Mouse (Mus musculus) neural tube, embryonic 12.5 days (tissue): ENCODE measurements at regions not wholly inside any gene's neighbourhood (a gene's known extent, or its start where the extent isn't known, plus 50 kb on each side); places are given as distances from the start of the nearest gene placed in this dataset.

Experiments
- ATAC-seq: fragments of 200-750 bp; cut with Nextera tagmentation; 2 replicates; pipeline ENCODE4 v1.8.0; 2017; ENCODE audit warnings: low read depth, mild to moderate bottlenecking, moderate TSS enrichment, moderate library complexity; ENCODE audit not compliant: low FRiP score
- H3K27ac ChIP-seq: fragments of 300-500 bp; sonication (generic); 2 replicates; pipeline ENCODE4 v1.5.1; 2016
- H3K27me3 ChIP-seq: fragments of 300-500 bp; sonication (generic); replicated peaks from 2 replicates; pipeline ENCODE4 v1.6.1; 2016; ENCODE audit warnings: mild to moderate bottlenecking
- H3K36me3 ChIP-seq: fragments of 300-500 bp; sonication (generic); 2 replicates; pipeline ENCODE4 v1.6.1; 2016; ENCODE audit warnings: mild to moderate bottlenecking
- H3K4me1 ChIP-seq: fragments of 300-500 bp; sonication (generic); 2 replicates; pipeline ENCODE4 v1.6.1; 2016
- H3K4me2 ChIP-seq: fragments of 300-500 bp; sonication (generic); replicated peaks from 2 replicates; pipeline ENCODE4 v1.6.1; 2016; ENCODE audit warnings: mild to moderate bottlenecking
- H3K4me3 ChIP-seq: fragments of 300-500 bp; sonication (generic); 2 replicates; pipeline ENCODE4 v1.5.1; 2016
- H3K9ac ChIP-seq: fragments of 300-500 bp; sonication (generic); 2 replicates; pipeline ENCODE4 v1.6.1; 2016; ENCODE audit warnings: mild to moderate bottlenecking
- H3K9me3 ChIP-seq: fragments of 300-500 bp; sonication (generic); 2 replicates; pipeline ENCODE4 v1.6.1; 2016; ENCODE audit warnings: mild to moderate bottlenecking
- WGBS: fragments of 180-500 bp; shearing (Covaris S2); methylation state at CpG from one replicate; pipeline ENCODE4 v1.1.7; 2016; 5-methylcytosine and 5-hydroxymethylcytosine counted together

- Histone ChIP-seq H3K4me1 (peaks cover 49% of the 10 kb centered on the region), H3K4me2 (0 out of 2 replicates have a peak overlapping the region, but pooled peaks have one; percentile 16), H3K36me3 (no peaks in the 10 kb centered on the region), H3K27me3 (peaks cover 57% of the 10 kb centered on the region), H3K4me3 (no peak overlapping the region), H3K27ac (no peak overlapping the region), H3K9me3 (no peaks in the 10 kb centered on the region), H3K9ac (no peak overlapping the region)
- under 1% methylated on average over 19 of the region's 19 CpGs for WGBS
- ATAC-seq: peak; percentile 53
These were observed 71.3 kb upstream of the Msx1 start for GRCm38 (mm10) chr5:37895441-37896336.

DNA sequence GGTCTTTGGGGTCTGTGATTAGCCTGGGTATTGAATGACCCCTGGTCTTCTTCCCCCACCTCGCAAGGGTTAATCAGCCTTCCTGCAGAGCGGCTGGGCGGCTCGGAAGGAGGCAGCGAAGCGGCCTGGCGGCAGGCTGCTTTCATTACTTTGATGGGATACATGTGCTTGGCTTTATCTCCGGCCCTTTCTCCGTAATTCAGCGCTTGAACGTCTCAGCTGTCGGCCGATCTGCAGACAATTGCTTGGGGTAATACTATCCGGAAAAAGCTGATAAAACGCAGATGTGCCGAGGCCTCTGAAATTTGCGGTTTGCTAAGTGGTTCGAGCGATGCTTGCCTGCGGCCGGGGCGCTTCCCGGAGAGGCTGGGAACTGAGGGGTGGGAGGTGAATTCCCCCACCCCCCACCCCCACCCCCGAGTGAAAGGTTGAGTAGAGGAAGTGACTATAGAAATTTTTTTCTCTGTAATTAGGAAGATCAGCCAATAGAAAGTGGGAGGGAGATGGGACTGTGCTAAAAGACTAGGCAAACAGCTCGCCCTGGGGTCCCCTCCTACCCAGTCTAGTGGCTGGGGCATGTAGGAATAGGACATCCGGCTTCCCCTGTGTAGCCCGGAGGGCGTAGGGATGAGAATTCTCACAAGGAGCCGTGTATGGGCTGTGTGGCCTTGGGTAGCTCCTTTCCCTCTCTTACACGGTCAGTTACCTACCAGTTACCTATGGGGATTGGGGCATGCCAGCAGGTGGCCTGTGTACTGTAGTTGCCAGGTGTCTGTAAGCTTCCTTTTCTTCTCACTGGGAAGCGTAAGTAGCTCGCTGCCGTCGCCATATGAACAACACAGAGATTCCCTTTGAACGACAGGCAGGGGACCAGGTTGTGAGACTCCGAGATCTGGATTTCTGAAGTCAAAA, 69.5 kb upstream of the Msx1 start:
- 2% methylated on average over 36 of the region's 36 CpGs for WGBS
- no peak overlapping the region for H3K27ac ChIP-seq
- 0 out of 2 replicates have a peak overlapping the region, but pooled peaks have one; percentile 33 for H3K9ac ChIP-seq
- peaks cover 58% of the 10 kb centered on the region for H3K27me3 ChIP-seq
- no peaks in the 10 kb centered on the region for H3K36me3 ChIP-seq
- peak overlapping the region; percentile 25; the same call in 1 of the 2 replicates for H3K4me3 ChIP-seq
- peak; percentile 27; the same call in 1 of the 2 replicates for ATAC-seq
- peaks cover 54% of the 10 kb centered on the region for H3K4me1 ChIP-seq
- no peaks in the 10 kb centered on the region for H3K9me3 ChIP-seq
- H3K4me2 ChIP-seq: peak overlapping the region; percentile 60

GRCm38 (mm10) chr5:37890641-37891040, 66.3 kb upstream of the Msx1 start:
- Histone ChIP-seq H3K4me1 (peaks cover 27% of the 10 kb centered on the region), H3K9me3 (no peaks in the 10 kb centered on the region), H3K9ac (no peak overlapping the region), H3K27ac (no peak overlapping the region), H3K4me2 (no peak overlapping the region), H3K36me3 (no peaks in the 10 kb centered on the region), H3K4me3 (no peak overlapping the region), H3K27me3 (peaks cover 58% of the 10 kb centered on the region)
- ATAC-seq: no peak
- 66% methylated on average over 11 of the region's 11 CpGs for WGBS

- no peak overlapping the region for H3K9ac ChIP-seq
- WGBS: 82% methylated on average over 2 of the region's 2 CpGs
- H3K4me2 ChIP-seq: no peak overlapping the region
- no peaks in the 10 kb centered on the region for H3K36me3 ChIP-seq
- H3K27ac ChIP-seq: no peak overlapping the region
- no peaks in the 10 kb centered on the region for H3K9me3 ChIP-seq
- no peaks in the 10 kb centered on the region for H3K4me1 ChIP-seq
- no peak for ATAC-seq
- no peaks in the 10 kb centered on the region for H3K27me3 ChIP-seq
- H3K4me3 ChIP-seq: no peak overlapping the region
These were observed 55.4 kb upstream of the Msx1 start for GRCm38 (mm10) chr5:37879668-37880380.

- Histone ChIP-seq H3K4me3 (no peak overlapping the region), H3K27me3 (no peaks in the 10 kb centered on the region; the same call in 1 of the 2 replicates), H3K36me3 (no peaks in the 10 kb centered on the region), H3K9me3 (no peaks in the 10 kb centered on the region), H3K4me2 (no peak overlapping the region), H3K9ac (no peak overlapping the region), H3K27ac (no peak overlapping the region), H3K4me1 (no peaks in the 10 kb centered on the region)
- no peak for ATAC-seq
- WGBS: 59% methylated on average over 4 of the region's 4 CpGs
These were observed 51.9 kb upstream of the Msx1 start for GRCm38 (mm10) chr5:37876240-37876639.

GRCm38 (mm10) chr5:37875452-37875851, 51.1 kb upstream of the Msx1 start:
- WGBS: 91% methylated on average over 13 of the region's 13 CpGs
- no peak for ATAC-seq

DNA sequence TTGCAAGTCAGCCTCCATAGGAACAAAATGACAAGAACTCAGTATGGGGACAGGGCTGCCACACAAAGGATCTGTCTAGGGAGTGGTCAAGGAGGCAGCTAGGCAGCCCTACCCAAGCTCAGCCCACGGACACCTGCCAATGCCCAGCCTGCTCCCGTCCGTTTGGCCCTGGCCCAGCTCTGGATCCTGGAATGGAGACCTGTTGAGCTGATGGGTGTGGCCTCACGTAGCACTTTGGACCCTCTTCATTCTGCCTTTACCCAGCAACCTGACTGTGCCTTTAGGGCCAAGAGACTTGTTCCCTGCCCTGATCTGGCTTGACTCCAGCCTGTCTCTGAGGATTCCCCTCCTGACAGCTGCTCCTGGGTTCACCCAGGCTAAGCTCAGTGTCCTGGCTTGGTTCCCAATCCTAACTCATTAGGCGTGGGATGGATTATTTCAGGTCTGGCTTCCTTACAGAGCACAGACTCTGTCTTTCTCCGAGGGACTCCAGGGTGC, 50.5 kb upstream of the Msx1 start:
- Histone ChIP-seq H3K4me1 (no peaks in the 10 kb centered on the region), H3K9me3 (no peaks in the 10 kb centered on the region), H3K27me3 (no peaks in the 10 kb centered on the region; the same call in 1 of the 2 replicates), H3K36me3 (no peaks in the 10 kb centered on the region), H3K4me3 (no peak overlapping the region), H3K27ac (no peak overlapping the region), H3K9ac (no peak overlapping the region), H3K4me2 (no peak overlapping the region)
- ATAC-seq: peak; percentile 25; the same call in 1 of the 2 replicates
- WGBS: 72% methylated on average over 6 of the region's 6 CpGs

More at GRCm38 (mm10) chr5:37875452-37875851, 51.1 kb upstream of the Msx1 start:
- Histone ChIP-seq H3K9ac (no peak overlapping the region), H3K27me3 (no peaks in the 10 kb centered on the region; the same call in 1 of the 2 replicates), H3K4me3 (no peak overlapping the region), H3K4me1 (no peaks in the 10 kb centered on the region), H3K9me3 (no peaks in the 10 kb centered on the region), H3K36me3 (no peaks in the 10 kb centered on the region), H3K4me2 (no peak overlapping the region), H3K27ac (no peak overlapping the region)
